Mouse (Mus musculus): ENCODE measurements around the gene Ahnak.
"Not testable (repeated sequence)": the region's sequence is repeated elsewhere in the genome, so short reads cannot be mapped to it uniquely, and the experiment has no call there.

Gene Ahnak

DNA sequence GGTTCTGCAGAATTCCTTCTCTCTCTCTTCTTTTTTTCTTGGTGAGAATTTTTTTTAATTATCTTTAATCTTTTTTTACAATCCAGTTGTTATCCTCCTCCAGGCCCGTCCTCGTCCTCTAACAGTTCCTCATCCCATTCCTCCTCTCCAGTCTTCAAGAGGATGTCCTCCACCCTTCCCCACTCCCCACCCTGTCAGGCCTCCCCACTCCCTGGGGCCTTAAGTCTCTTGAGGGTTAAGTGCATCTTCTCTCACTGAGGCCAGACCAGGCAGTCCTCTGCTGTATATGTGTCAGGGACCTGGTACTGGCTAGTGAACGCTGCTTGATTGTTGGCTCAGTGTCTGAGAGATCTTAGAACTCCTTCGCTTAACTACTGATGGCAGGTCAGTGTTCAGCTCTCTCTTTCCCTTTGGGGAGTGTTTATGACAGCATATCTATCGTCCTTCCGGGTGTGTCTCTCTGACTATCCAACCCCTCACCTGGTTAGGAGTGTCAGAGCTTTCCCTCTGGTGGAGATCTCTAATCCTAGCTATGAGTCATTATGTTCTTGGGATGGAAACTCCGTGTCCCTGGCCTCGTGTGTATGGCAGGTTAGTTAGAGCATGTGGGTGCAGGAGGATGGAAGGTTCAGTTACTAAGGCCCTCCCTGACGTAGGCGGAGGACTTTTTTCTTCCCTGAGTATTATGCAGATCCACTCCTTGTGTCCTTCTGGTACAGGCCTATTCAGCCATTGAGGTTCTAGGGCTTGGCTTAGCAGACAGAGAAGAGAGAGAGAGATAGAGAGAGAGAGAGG, 5.9 kb downstream of the Ahnak start:
- no peak for DNase-seq (ENCODE audit: low read depth, low spot score)

GRCm38 (mm10) chr19:8996601-8997000, 7.5 kb downstream of the Ahnak start:
- DNase-seq (ENCODE audit: low read depth, low spot score), result no peak

DNA sequence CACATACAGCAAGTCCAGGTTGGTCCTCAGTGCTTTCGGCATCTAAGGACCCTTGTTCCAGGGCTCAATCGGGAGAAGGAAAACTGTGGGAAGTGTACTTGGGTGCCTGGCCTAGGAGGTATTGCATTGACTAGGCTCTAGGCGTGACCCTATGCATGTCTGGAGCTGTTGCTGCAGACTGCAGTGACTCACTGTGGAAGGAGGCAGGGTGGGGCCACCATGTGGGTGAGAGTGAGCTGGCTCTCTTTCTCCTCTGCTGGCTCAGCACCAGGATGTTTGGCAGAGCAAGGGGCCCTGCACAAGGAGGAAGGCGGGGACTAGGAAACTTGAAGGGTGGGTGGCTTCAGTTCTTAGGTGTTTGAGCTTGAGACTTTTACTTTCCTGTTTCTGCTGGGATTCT, 8.5 kb downstream of the Ahnak start:
- DNase-seq (ENCODE audit: low read depth, low spot score), result peak; percentile 81

DNA sequence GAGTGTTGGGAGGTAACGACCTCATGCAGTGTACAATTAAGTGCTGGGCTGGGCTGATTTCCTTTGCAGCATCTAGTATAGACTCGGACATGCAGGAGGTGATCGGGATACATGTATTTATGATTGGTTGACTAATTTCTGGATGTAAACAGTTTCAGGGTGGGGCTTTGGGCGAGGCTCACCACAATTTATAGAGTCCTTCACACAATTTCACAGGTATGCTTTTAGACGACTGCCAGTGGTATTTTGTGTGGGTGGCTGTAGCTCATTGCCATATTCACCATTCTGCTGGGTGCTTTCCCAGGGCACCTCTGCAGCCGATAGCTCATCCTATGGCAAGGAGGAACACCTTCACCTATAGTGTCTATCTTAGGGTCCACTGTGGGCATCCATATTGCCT, 9.5 kb downstream of the Ahnak start:
- DNase-seq (ENCODE audit: low read depth, low spot score), result no peak

- no peak for DNase-seq (ENCODE audit: low read depth, low spot score)
Observed at GRCm38 (mm10) chr19:8999223-8999622, 10.1 kb downstream of the Ahnak start.

DNA sequence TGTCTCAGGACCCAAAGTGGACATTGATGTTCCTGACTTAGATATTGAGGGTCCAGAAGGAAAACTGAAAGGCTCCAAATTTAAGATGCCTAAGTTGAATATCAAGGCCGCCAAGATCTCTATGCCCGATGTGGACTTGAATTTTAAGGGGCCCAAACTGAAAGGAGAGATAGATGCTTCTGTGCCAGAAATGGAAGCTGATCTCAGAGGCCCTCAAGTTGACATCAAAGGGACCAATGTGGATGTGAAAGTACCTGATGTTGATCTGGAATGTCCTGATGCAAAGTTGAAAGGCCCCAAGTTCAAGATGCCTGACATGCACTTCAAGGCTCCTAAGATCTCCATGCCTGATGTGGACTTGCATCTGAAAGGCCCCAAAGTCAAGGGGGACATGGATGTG, 17.8 kb downstream of the Ahnak start:
- not testable (repeated sequence) for DNase-seq (ENCODE audit: low read depth, low spot score)

GRCm38 (mm10) chr19:9019298-9019697, 30.2 kb downstream of the Ahnak start:
- DNase-seq (ENCODE audit: low read depth, low spot score), result no peak

DNA sequence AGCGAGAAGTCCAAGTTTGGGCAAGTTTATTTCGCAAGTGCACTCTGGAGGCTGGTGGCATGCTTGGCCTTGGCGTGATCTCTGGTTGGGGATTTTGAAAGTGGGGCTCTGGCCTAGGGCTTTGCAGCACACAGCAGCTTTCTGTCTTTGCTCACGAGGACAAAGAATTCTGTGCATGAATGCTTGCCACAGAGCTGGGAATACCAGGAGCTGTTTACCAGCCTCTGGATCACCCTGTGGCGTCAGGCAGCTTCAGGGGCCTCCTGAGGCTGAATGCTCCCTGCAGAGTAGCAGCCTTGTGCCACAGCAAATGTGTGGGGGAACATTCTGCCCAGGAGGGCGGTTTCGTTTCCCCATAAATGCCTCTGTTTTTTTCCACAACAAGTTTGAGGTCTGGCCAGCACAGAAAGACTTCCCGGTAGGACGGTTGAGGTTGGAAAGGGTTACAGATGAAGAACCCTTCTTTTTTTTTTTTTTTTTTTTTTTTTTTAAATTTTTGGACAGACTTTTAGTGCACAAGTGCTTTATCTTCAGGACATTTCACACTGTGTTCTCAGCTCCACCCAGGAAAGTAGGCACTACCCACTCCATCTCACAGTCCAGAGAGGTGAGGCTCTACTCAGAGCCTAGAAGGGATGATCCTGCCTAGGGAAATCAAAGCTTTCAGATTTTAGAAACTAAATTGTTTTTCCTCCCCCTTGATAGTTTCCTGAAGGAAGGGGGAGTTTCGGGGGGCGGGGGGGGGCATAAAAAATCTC, 34.1 kb downstream of the Ahnak start:
- no peak for DNase-seq (ENCODE audit: low read depth, low spot score)

- DNase-seq (ENCODE audit: low read depth, low spot score), result no peak
Observed at GRCm38 (mm10) chr19:9025562-9026257, 36.6 kb downstream of the Ahnak start.

DNA sequence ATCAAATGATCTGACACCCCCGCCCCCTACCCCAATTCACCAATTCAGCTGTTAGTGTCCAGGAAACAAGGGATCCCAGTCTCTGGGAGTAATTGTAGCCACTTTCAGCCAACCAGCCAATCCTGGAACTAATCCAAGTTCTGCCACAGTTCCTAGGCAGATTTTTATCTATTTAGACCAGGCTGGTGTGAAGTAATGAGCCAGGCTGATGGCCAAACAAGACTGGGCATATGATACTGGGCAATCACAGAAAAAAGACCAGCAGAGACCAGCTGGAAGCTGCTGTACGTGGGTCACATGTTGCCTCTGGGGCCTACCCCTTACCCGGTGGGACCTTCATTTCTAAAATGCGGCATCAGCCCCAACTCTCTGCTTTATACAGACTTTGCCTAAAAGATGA, 37.5 kb downstream of the Ahnak start:
- DNase-seq (ENCODE audit: low read depth, low spot score), result no peak

DNA sequence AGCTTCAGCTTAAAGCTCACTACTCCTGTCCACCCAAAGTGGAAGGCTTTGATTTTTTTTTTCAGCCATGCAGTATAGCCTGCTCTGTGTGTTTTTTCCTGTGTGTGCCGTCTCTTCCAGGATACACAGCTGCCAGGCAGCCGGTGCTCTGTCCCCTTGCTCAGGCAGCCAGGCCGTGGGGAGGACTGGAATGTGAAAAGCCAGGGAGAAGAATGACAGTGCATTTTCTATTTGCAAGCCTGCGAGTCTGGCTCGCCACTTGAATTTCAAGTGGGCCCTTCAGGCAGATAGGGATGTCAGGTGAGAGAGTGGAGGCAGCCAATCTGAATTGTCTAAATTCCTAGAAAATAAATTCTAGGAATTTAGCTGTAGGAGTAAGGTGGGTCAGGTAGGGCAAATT, 38.7 kb downstream of the Ahnak start:
- peak; percentile 79 for DNase-seq (ENCODE audit: low read depth, low spot score)

DNA sequence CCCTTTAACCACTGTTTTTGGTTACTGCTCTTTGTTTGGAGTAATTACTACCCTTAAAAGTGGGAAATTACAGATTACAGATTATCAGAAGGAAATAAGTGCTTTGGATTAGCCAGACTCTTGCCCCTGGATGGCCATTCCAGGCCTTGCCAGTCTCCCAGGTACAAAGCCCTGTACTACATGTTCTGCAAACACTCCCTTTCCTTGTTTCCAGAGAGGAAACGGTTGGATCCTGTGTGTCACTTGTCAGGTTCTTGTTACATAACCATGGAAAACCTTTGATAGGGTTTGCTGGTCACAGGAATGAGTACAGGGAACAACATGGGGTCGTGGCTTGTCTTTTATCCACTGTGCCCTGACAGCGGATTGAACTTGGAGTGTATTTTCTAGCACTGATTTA, 39.3 kb downstream of the Ahnak start:
- no peak for DNase-seq (ENCODE audit: low read depth, low spot score)

GRCm38 (mm10) chr19:9029640-9030262, 40.7 kb downstream of the Ahnak start:
- DNase-seq (ENCODE audit: low read depth, low spot score), result no peak

DNA sequence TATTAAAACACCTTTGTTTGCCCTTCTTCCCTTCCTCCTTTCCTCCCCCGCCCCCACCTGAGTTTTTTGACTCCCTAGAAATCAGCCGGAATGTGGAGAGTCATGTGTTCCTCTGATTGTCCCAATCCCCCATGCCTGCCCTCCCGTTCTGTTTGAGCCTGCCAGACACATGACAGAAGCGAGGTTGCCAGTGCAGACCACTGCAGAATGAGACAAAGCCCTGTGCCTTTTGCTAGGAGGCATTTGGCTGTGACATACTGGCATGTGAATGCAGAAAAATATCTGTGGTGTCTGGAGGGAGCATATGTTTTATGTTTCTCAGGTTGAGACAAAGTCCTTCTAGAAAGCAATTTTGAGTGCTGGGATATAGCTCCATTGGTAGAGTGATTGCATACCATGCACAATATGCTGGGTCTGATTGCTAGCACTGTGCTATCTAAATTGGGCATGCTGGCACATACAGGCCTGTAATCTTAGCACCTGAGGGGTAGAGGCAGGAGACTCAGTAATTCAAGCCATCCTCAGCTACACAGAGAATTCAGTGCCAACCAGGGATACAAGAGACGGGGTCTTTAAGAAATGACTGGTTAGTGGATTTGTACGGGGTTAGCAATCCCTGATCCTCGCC, 43.5 kb downstream of the Ahnak start:
- DNase-seq (ENCODE audit: low read depth, low spot score), result no peak

GRCm38 (mm10) chr19:9033412-9034340, 44.6 kb downstream of the Ahnak start:
- DNase-seq (ENCODE audit: low read depth, low spot score), result peak; percentile 36

GRCm38 (mm10) chr19:9034480-9034879, 45.4 kb downstream of the Ahnak start:
- no peak for DNase-seq (ENCODE audit: low read depth, low spot score)

DNA sequence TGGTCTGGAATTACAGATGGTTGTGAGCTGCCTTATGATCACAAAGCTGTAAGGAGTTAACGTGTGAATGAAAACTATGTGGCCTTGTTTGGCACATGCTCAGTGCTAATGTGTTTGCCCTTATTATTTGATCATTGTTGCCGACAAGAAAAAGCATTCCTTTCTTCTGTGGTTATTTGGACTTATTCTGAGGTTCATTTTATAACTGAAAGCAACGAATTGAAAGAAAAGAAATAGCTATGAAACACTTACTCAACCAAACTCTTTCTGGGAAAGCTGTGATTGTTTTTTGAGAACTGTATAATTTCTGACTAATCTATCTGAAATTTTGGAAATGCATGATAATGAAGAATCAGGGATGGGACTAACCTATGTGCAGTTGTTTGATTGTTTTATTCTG, 46.0 kb downstream of the Ahnak start:
- DNase-seq (ENCODE audit: low read depth, low spot score), result no peak

- no peak for DNase-seq (ENCODE audit: low read depth, low spot score)
Observed at GRCm38 (mm10) chr19:9038136-9038535, 49.1 kb downstream of the Ahnak start.

GRCm38 (mm10) chr19:9039266-9039665, 50.2 kb downstream of the Ahnak start:
- DNase-seq (ENCODE audit: low read depth, low spot score), result no peak

DNA sequence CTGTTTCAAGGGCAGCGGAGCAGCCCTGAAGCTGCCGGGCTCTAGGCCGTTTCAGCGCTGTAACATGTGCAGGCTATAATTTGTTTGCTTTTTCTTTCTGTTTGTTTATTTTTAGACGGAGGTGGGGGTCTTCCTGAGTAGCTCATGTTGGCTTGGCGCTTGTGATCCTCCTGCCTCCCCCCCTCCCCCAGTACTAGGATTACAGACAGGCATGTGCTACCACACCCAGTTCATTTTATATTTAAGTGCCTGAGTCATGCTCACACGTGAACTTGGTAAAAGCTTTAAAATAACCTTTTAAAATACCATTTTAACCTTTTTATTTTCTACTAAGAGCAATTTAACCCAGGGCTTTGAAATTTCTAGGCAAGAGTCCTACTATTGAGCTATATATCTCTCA, 50.8 kb downstream of the Ahnak start:
- no peak for DNase-seq (ENCODE audit: low read depth, low spot score)
